Mouse (Mus musculus) heart, postnatal 0 days (tissue): Measurements from ENCODE around the gene Stac2. TPM values are rescaled to one million over a fixed set of nuclear protein-coding genes. Genes with fewer than 3 reads are reported as not detected.

ENCODE experiments used
- ATAC-seq: fragments of 200-750 bp; cut with Nextera tagmentation; 2 replicates; pipeline ENCODE4 v1.8.0; 2017; ENCODE audit warnings: low read depth, moderate number of reproducible peaks, moderate library complexity; ENCODE audit not compliant: insufficient read depth
- DNase-seq: peaks from one replicate; pipeline ENCODE4 v3.0.0-alpha.2; 2016; ENCODE audit warnings: low spot score
- H3K27ac ChIP-seq: fragments of 300-500 bp; sonication (generic); 2 replicates; pipeline ENCODE4 v1.5.1; 2014; ENCODE audit warnings: low read depth, mild to moderate bottlenecking
- H3K27me3 ChIP-seq: fragments of 300-500 bp; sonication (generic); 2 replicates; pipeline ENCODE4 v1.6.1; 2014; ENCODE audit warnings: low read length, mixed read lengths; ENCODE audit not compliant: control insufficient read depth, insufficient read depth
- H3K36me3 ChIP-seq: fragments of 300-500 bp; sonication (generic); replicated peaks from 2 replicates; pipeline ENCODE4 v1.6.1; 2014; ENCODE audit warnings: low read length, mixed read lengths; ENCODE audit not compliant: control insufficient read depth, insufficient read depth
- H3K4me1 ChIP-seq: fragments of 300-500 bp; sonication (generic); 2 replicates; pipeline ENCODE4 v1.6.1; 2014; ENCODE audit warnings: antibody characterized with exemption; ENCODE audit not compliant: control insufficient read depth, insufficient read depth
- H3K4me2 ChIP-seq: fragments of 300-500 bp; sonication (generic); 2 replicates; pipeline ENCODE4 v1.6.1; 2014; ENCODE audit warnings: low read depth, mild to moderate bottlenecking, low read length, moderate library complexity
- H3K4me3 ChIP-seq: fragments of 300-500 bp; sonication (generic); 2 replicates; pipeline ENCODE4 v1.5.1; 2014; ENCODE audit warnings: low read depth, low read length
- H3K9ac ChIP-seq: fragments of 300-500 bp; sonication (generic); replicated peaks from 2 replicates; pipeline ENCODE4 v1.6.1; 2014; ENCODE audit warnings: low read depth, low read length, mixed read lengths
- H3K9me3 ChIP-seq: fragments of 300-500 bp; sonication (generic); replicated peaks from 2 replicates; pipeline ENCODE4 v1.6.1; 2016; ENCODE audit warnings: low read length; ENCODE audit not compliant: control insufficient read depth
- CTCF ChIP-seq: IDR thresholded peaks from 2 replicates; pipeline ENCODE4 v1.5.1; 2016; ENCODE audit warnings: antibody characterized with exemption, control low read depth, low read depth
- EP300 ChIP-seq: IDR thresholded peaks from 2 replicates; pipeline ENCODE4 v1.6.1; 2016; ENCODE audit warnings: antibody characterized with exemption, low read depth
- WGBS: fragments of 180-500 bp; shearing (Covaris S2); extraction: QIAGEN DNeasy Blood & Tissue Kit; methylation state at CpG from one replicate; pipeline ENCODE4 v1.1.7; 2014; 5-methylcytosine and 5-hydroxymethylcytosine counted together
- polyA plus RNA-seq: library from polyadenylated mRNA; unstranded; fragments of >200 nt; fragmentation: Nextera tagmentation; extraction: Ambion mirVana; gene quantifications from 2 replicates; pipeline ENCODE4 v1.2.1, GENCODE M21; 2015
- total RNA-seq: library from RNA; depleted of rRNA; stranded (reverse); fragments of >200 nt; gene quantifications from 2 replicates; pipeline ENCODE4 v1.2.3, GENCODE M21; 2014; ENCODE audit warnings: low replicate concordance

The Stac2 gene
- total and polyA plus RNA-seq, 2 experiments from 2014 or later: 0.04 TPM; not detected in 1

DNA sequence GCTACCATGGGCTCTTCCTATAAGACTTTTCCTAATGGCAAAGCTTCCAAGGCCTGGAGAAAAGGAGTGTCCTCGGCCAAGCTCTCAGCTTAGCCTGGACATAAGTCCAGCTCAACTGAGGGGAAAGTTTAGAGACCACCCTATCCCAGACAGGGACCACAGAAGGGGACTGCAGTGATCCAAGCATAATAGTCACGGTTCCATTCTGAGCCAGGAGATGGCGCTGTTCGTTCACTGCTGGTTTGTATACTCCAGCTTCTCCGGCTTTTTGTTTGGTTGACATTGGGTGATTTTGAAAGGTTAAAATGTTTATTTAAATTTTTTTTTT, 21.9 kb downstream of the Stac2 start:
- DNase-seq (peak; percentile 58), ATAC-seq (no peak; the same call in 1 of the 2 replicates)
- no peak overlapping the region for H3K27ac ChIP-seq

GRCm38 (mm10) chr11:98030701-98031442, 22.4 kb downstream of the Stac2 start:
- Histone ChIP-seq H3K4me3 (no peak overlapping the region), H3K9ac (no peak overlapping the region), H3K36me3 (peaks cover 32% of the 10 kb centered on the region), H3K27me3 (peaks cover 3% of the 10 kb centered on the region; the same call in 1 of the 2 replicates), H3K4me1 (peaks cover 2% of the 10 kb centered on the region; the same call in 1 of the 2 replicates), H3K9me3 (no peaks in the 10 kb centered on the region), H3K4me2 (no peak overlapping the region), H3K27ac (no peak overlapping the region)
- DNase-seq: no peak
- ATAC-seq: no peak
- WGBS: 62% methylated on average over 5 of the region's 5 CpGs
- TF ChIP-seq EP300 (no peak), CTCF (0 out of 2 replicates have a peak, but pooled peaks have one; percentile 3)

More for the DNA sequence above, 21.9 kb downstream of the Stac2 start:
- 6% methylated on average over 5 of the region's 5 CpGs for WGBS
- Histone ChIP-seq H3K36me3 (peaks cover 32% of the 10 kb centered on the region), H3K9me3 (no peaks in the 10 kb centered on the region), H3K4me1 (no peaks in the 10 kb centered on the region; the same call in 1 of the 2 replicates), H3K4me3 (no peak overlapping the region), H3K9ac (no peak overlapping the region), H3K4me2 (no peak overlapping the region), H3K27me3 (peaks cover 3% of the 10 kb centered on the region; the same call in 1 of the 2 replicates)
- TF ChIP-seq CTCF (peak; percentile 91), EP300 (no peak)

- 20% methylated on average over 7 of the region's 7 CpGs for WGBS
- no peak for DNase-seq
- TF ChIP-seq EP300: no peak
These were observed 25.5 kb downstream of the Stac2 start for GRCm38 (mm10) chr11:98027785-98028184.

GRCm38 (mm10) chr11:98027297-98027688, 26.0 kb downstream of the Stac2 start:
- H3K4me3 ChIP-seq: peak overlapping the region; percentile 85
- TF ChIP-seq EP300 (no peak), CTCF (no peak)
- WGBS: 0% methylated on average over 18 of the region's 18 CpGs
- DNase-seq (no peak), ATAC-seq (no peak)
- H3K27ac ChIP-seq: peak overlapping the region; percentile 90
- H3K4me2 ChIP-seq: peak overlapping the region; percentile 77
- H3K27me3 ChIP-seq: no peaks in the 10 kb centered on the region
- peak overlapping the region; percentile 98 for H3K9ac ChIP-seq
- H3K4me1 ChIP-seq: peaks cover 5% of the 10 kb centered on the region; the same call in 1 of the 2 replicates
- no peaks in the 10 kb centered on the region for H3K9me3 ChIP-seq
- peaks cover 32% of the 10 kb centered on the region for H3K36me3 ChIP-seq

More at GRCm38 (mm10) chr11:98027785-98028184, 25.5 kb downstream of the Stac2 start:
- peak overlapping the region; percentile 77 for H3K4me2 ChIP-seq
- H3K4me3 ChIP-seq: peak overlapping the region; percentile 85
- ATAC-seq: no peak
- H3K9ac ChIP-seq: peak overlapping the region; percentile 98
- peaks cover 5% of the 10 kb centered on the region; the same call in 1 of the 2 replicates for H3K4me1 ChIP-seq
- no peak overlapping the region for H3K27ac ChIP-seq
- no peaks in the 10 kb centered on the region for H3K27me3 ChIP-seq
- H3K9me3 ChIP-seq: no peaks in the 10 kb centered on the region
- peaks cover 32% of the 10 kb centered on the region for H3K36me3 ChIP-seq

DNA sequence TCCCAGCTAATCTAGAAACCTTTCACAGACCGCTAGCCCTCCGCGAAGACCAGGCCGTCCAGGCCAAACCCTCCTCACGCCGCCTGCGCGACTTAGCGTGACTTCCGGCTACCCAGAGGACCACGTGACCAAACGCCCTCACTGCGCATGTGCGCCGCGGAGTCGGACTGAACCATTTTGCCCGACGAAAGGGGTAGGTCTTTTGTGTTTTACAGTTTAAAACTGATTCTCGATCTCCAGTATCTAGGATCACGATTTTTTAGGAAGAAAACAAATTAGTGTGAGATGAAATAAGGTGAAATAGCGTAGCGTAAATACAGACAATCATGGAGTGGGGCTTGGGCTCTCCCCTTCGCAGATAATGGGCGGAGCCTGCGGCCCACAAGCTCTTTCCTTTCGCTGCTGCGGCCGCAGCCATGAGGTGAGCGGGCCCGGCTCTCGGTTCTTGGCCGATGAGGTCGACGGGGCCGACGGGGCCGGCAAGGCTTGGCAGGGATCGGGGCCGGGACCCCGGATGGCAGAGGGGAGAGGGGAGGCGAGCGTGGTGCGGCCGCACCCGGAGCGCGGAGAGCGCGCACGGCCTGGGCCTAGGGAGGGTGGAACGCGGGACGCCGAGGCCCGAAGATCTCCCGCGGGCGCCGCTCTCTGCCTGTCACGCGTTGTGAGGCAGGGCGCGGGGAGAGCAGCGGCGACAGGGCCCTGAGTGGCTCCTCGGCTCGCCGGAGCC, 26.5 kb downstream of the Stac2 start, which contains the start of gene Rpl19:
Gene Rpl19 (plus strand): TSS at position 141 of the 727 bp plus-strand sequence.
- Histone ChIP-seq H3K4me1 (peaks cover 10% of the 10 kb centered on the region), H3K9ac (peak within 1 kb of the TSS; percentile 98), H3K27me3 (no peaks in the 10 kb centered on the region), H3K27ac (peak within 1 kb of the TSS; percentile 90), H3K36me3 (peaks cover 32% of the 10 kb centered on the region), H3K4me3 (peak within 1 kb of the TSS; percentile 85), H3K9me3 (no peaks in the 10 kb centered on the region), H3K4me2 (peak within 1 kb of the TSS; percentile 77)
- DNase-seq (peak; percentile 80), ATAC-seq (peak; percentile 81)
- peak; percentile 88 for TF ChIP-seq EP300
- no peak for TF ChIP-seq CTCF
- WGBS: under 1% methylated on average over 65 of the region's 69 CpGs
